Mouse (Mus musculus) right cerebral cortex, adult 18-20 months (tissue): ENCODE measurements around the gene Pspn.
A peak's percentile ranks its signal among the peaks of the same experiment; 100 is the strongest.

Experiments used
- DNase-seq: peaks from one replicate; pipeline ENCODE4 v3.0.0; 2022; ENCODE audit warnings: mixed read lengths

Gene Pspn

GRCm38 (mm10) chr17:56995046-56995445 lies 4.8 kb downstream of the Pspn start:
- DNase-seq, result no peak

- DNase-seq, result no peak
These were observed 8.9 kb downstream of the Pspn start for GRCm38 (mm10) chr17:56990966-56991365.

- DNase-seq, result peak; percentile 98
These were observed 9.6 kb downstream of the Pspn start, which contains the start of gene Clpp for GRCm38 (mm10) chr17:56990115-56990746. TSS of gene Clpp (plus strand) at chr17:56990305.

- DNase-seq, result peak; percentile 88
These were observed 10.2 kb downstream of the Pspn start for GRCm38 (mm10) chr17:56989467-56990114.

- no peak for DNase-seq
These were observed 10.8 kb downstream of the Pspn start for GRCm38 (mm10) chr17:56988921-56989430.

GRCm38 (mm10) chr17:56988441-56988840 lies 11.4 kb downstream of the Pspn start:
- no peak for DNase-seq

GRCm38 (mm10) chr17:56986105-56986805 lies 13.6 kb downstream of the Pspn start:
- DNase-seq, result no peak

GRCm38 (mm10) chr17:56985656-56986055 lies 14.2 kb downstream of the Pspn start:
- no peak for DNase-seq

- no peak for DNase-seq
These were observed 14.9 kb downstream of the Pspn start for GRCm38 (mm10) chr17:56984886-56985285.

- DNase-seq, result no peak
These were observed 17.8 kb downstream of the Pspn start, which contains the start of gene Acer1 for GRCm38 (mm10) chr17:56982013-56982412. TSS of gene Acer1 (minus strand) at chr17:56982126.

- DNase-seq, result no peak
These were observed 18.8 kb downstream of the Pspn start for GRCm38 (mm10) chr17:56981049-56981448.

GRCm38 (mm10) chr17:56979524-56979923 lies 20.3 kb downstream of the Pspn start:
- no peak for DNase-seq

GRCm38 (mm10) chr17:56976531-56977390 lies 23.1 kb downstream of the Pspn start:
- no peak for DNase-seq

- DNase-seq, result no peak
These were observed 24.4 kb downstream of the Pspn start for GRCm38 (mm10) chr17:56975391-56975790.

GRCm38 (mm10) chr17:56974708-56975240 lies 25.0 kb downstream of the Pspn start:
- DNase-seq, result no peak

GRCm38 (mm10) chr17:56973956-56974707 lies 25.7 kb downstream of the Pspn start:
- DNase-seq, result no peak

GRCm38 (mm10) chr17:56970081-56970480 lies 29.7 kb downstream of the Pspn start:
- DNase-seq, result no peak

- DNase-seq, result no peak
These were observed 30.5 kb downstream of the Pspn start for GRCm38 (mm10) chr17:56969321-56969720.

GRCm38 (mm10) chr17:56963646-56964045 lies 36.2 kb downstream of the Pspn start:
- no peak for DNase-seq

- DNase-seq, result no peak
These were observed 37.0 kb downstream of the Pspn start for GRCm38 (mm10) chr17:56962642-56963405.

- DNase-seq, result no peak
These were observed 37.9 kb downstream of the Pspn start for GRCm38 (mm10) chr17:56961880-56962279.
